Mouse (Mus musculus) lung, postnatal 0 days (tissue): ENCODE results near the gene Tm9sf3.

Experiments used
- CTCF ChIP-seq: IDR thresholded peaks from 2 replicates; pipeline ENCODE4 v1.5.1; 2016; ENCODE audit warnings: antibody characterized with exemption, mild to moderate bottlenecking
- EP300 ChIP-seq: IDR thresholded peaks from 2 replicates; pipeline ENCODE4 v1.6.1; 2016; ENCODE audit warnings: antibody characterized with exemption, mild to moderate bottlenecking, control low read depth

GRCm38 (mm10) chr19:41282718-41283117 is 18.9 kb upstream of the Tm9sf3 start:
- TF ChIP-seq CTCF (no peak), EP300 (no peak)
